Mouse (Mus musculus) midbrain, embryonic 13.5 days (tissue): ENCODE results near the gene Sdhaf4. TPM values are rescaled to one million over a fixed set of nuclear protein-coding genes. Genes with fewer than 3 reads are reported as not detected.

Experiments
- ATAC-seq: fragments of 200-750 bp; cut with Nextera tagmentation; 2 replicates; pipeline ENCODE4 v1.8.0; 2017; ENCODE audit warnings: mild to moderate bottlenecking, moderate TSS enrichment, moderate library complexity
- H3K27ac ChIP-seq: fragments of 300-500 bp; sonication (generic); 2 replicates; pipeline ENCODE4 v1.5.1; 2015; ENCODE audit warnings: inconsistent platforms, mild to moderate bottlenecking, moderate library complexity
- H3K27me3 ChIP-seq: fragments of 300-500 bp; sonication (generic); 2 replicates; pipeline ENCODE4 v1.6.1; 2015; ENCODE audit warnings: mild to moderate bottlenecking, inconsistent platforms
- H3K36me3 ChIP-seq: fragments of 300-500 bp; sonication (generic); 2 replicates; pipeline ENCODE4 v1.6.1; 2015; ENCODE audit warnings: mild to moderate bottlenecking, inconsistent platforms
- H3K4me1 ChIP-seq: fragments of 300-500 bp; sonication (generic); replicated peaks from 2 replicates; pipeline ENCODE4 v1.6.1; 2015; ENCODE audit warnings: inconsistent platforms
- H3K4me2 ChIP-seq: fragments of 300-500 bp; sonication (generic); replicated peaks from 2 replicates; pipeline ENCODE4 v1.6.1; 2015; ENCODE audit warnings: moderate library complexity, mild to moderate bottlenecking, inconsistent platforms
- H3K4me3 ChIP-seq: fragments of 300-500 bp; sonication (generic); replicated peaks from 2 replicates; pipeline ENCODE4 v1.5.1; 2015; ENCODE audit warnings: mild to moderate bottlenecking, inconsistent platforms
- H3K9ac ChIP-seq: fragments of 300-500 bp; sonication (generic); replicated peaks from 2 replicates; pipeline ENCODE4 v1.6.1; 2015; ENCODE audit warnings: mild to moderate bottlenecking, inconsistent platforms
- H3K9me3 ChIP-seq: fragments of 300-500 bp; sonication (generic); 2 replicates; pipeline ENCODE4 v1.6.1; 2016; ENCODE audit warnings: mild to moderate bottlenecking, inconsistent platforms
- WGBS: fragments of 180-500 bp; shearing (Covaris S2); methylation state at CpG from one replicate; pipeline ENCODE4 v1.1.7; 2015; 5-methylcytosine and 5-hydroxymethylcytosine counted together
- polyA plus RNA-seq: library from polyadenylated mRNA; unstranded; fragments of >200 nt; fragmentation: Nextera tagmentation; extraction: Ambion mirVana; gene quantifications from 2 replicates; pipeline ENCODE4 v1.2.1, GENCODE M21; 2015

The Sdhaf4 gene
- polyA plus RNA-seq, 1 experiment from 2014 or later, result 106 TPM

DNA sequence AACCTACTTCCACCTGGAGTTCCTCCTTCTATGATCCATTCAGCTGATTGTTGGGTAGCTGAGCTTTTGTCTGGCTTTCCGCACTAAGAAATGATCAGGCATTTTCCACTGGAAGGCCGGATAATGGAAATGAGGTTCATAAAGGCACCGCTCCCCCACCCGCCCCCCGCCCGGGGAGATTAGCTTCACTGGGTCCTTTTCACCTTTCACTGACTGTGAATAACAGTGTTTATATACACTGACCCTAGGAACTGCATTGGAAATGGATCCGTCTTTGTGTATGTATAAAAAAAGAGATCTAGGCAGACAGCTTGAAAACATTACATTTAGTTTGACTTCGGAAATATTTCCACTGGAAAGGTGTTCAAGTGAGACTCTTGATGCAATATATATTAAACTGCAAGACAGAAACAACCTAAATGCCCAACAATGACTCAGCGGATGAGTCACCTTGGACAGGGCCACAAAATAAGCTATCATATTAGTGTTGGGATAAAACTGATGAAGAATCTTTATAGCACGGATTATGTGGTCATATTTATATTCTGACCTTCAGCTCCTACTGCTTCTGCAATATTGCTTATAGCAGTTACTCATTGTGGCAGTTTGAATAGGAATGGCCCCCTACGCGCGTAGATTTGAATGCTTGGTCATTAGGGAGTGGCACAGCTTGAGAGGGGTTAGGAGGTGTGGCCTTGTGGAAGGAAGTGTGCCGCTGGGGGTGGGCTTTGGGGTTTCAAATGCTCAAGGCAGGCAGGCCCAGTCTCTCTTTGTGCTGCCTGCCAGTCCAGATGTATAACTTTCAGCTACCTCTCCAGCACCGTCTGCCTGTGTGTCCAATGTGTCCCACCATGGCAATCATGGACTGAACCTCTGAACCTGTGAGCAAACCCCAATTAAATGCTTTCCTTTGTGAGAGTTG is 56.4 kb downstream of the Sdhaf4 start:
- peak overlapping the region; percentile 22 for H3K4me2 ChIP-seq
- H3K27me3 ChIP-seq, result no peaks in the 10 kb centered on the region
- no peaks in the 10 kb centered on the region for H3K9me3 ChIP-seq
- peaks cover 9% of the 10 kb centered on the region for H3K4me1 ChIP-seq
- WGBS, result 47% methylated on average over 15 of the region's 15 CpGs
- H3K9ac ChIP-seq, result 0 out of 2 replicates have a peak overlapping the region, but pooled peaks have one; percentile 5
- no peak overlapping the region for H3K4me3 ChIP-seq
- H3K27ac ChIP-seq, result no peak overlapping the region
- H3K36me3 ChIP-seq, result no peaks in the 10 kb centered on the region
- peak; percentile 45 for ATAC-seq

DNA sequence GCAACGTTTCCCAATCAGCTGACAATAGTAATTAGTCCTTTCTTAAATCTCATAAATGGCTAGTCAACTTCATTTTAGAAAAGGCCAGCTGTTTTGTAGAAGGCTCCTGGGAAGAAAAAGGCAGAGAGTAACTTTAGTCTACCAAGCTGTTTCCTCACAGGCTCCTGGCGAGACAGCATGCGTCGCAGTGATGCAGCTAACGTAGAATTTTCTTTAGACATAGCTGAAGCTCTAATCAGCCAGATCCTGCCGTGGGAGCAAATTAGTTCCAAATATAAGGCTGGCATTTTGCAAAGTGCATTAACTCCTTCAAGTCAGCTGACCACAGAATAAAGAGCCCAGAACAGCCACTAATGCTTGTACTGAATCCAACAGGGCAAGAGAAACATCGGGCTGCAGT is 57.2 kb downstream of the Sdhaf4 start:
- Histone ChIP-seq H3K36me3 (no peaks in the 10 kb centered on the region), H3K4me3 (no peak overlapping the region), H3K27me3 (no peaks in the 10 kb centered on the region), H3K27ac (no peak overlapping the region), H3K4me1 (peaks cover 9% of the 10 kb centered on the region), H3K9me3 (no peaks in the 10 kb centered on the region), H3K4me2 (peak overlapping the region; percentile 22), H3K9ac (0 out of 2 replicates have a peak overlapping the region, but pooled peaks have one; percentile 5)
- no peak for ATAC-seq
- 36% methylated on average over 7 of the region's 7 CpGs for WGBS

Other genes with a start within 250 kb of the Sdhaf4 start
- 6.7 and 9.0 TPM in 2 replicates for gene B3gat2, start 243.9 kb downstream of the Sdhaf4 start, polyA plus RNA-seq
- 56.5 and 74.2 TPM in 2 replicates for gene Smap1, start 83.3 kb downstream of the Sdhaf4 start, polyA plus RNA-seq
- 33.1 and 33.9 TPM in 2 replicates for gene Fam135a, start 94.7 kb upstream of the Sdhaf4 start, polyA plus RNA-seq
- 0.81 and 1.1 TPM in 2 replicates for gene Col9a1, start 172.0 kb upstream of the Sdhaf4 start, polyA plus RNA-seq